Mouse (Mus musculus) layer of hippocampus, adult 9-11 months (tissue): ENCODE results near the gene Gm17027.
A peak's percentile ranks its signal among the peaks of the same experiment; 100 is the strongest.
"Not testable (repeated sequence)": the region's sequence is repeated elsewhere in the genome, so short reads cannot be mapped to it uniquely, and the experiment has no call there.

Source experiments
- DNase-seq: peaks from one replicate; pipeline ENCODE4 v3.0.0; 2022

Gene Gm17027

DNA sequence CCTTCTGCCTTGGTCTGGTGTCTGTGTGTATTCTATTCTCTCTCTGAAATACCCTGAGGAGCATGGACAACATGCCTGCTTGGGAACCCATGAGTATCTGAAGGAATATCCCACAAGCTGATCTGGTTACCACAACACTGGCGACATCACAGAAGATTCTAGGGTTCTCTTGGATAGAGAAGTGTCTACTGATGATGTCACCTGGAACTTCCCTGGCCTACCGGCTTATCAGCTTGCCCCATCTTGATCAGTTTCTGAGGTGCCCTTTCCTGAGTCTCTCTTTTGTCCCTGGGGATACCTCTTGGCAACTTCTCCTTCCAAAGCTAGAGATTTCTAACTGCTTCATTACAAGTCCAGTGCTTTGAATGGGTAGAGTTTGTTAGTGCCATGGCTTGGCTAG lies at the start of gene Gm17027:
Gm17027 (minus strand) TSS at position 101 of the 400 bp plus-strand sequence.
- not testable (repeated sequence) for DNase-seq

GRCm38 (mm10) chr14:42190691-42191090 lies 28.3 kb upstream of the Gm17027 start, which contains the start of gene Gm3573:
Gene Gm3573, minus strand, starts transcription at chr14:42190791.
- not testable (repeated sequence) for DNase-seq

- DNase-seq, result peak; percentile 3
Measured at GRCm38 (mm10) chr14:42183936-42184335, 21.5 kb upstream of the Gm17027 start.

DNA sequence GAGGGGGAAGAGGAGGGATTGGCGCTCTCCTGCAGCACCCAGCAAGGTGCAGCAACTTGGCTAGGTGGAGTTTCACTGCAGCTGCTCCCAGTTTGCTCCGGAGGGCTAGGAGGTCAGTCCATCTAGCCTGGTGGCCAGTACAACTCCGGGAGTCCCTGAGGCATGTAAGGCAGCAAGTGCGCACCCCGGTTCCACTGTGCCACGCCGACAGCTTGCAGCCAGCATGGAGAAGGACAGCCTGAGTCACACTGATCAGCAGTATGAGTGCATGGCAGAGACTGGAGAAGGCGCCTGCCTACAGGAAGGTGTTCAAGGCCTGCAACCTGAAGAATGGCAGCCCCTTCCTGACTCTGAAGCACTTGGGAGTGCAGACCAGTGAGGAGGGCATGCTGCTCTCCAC lies 27.9 kb downstream of the Gm17027 start:
- DNase-seq, result peak; percentile 2

GRCm38 (mm10) chr14:42133806-42134205 lies 28.6 kb downstream of the Gm17027 start:
- not testable (repeated sequence) for DNase-seq

DNA sequence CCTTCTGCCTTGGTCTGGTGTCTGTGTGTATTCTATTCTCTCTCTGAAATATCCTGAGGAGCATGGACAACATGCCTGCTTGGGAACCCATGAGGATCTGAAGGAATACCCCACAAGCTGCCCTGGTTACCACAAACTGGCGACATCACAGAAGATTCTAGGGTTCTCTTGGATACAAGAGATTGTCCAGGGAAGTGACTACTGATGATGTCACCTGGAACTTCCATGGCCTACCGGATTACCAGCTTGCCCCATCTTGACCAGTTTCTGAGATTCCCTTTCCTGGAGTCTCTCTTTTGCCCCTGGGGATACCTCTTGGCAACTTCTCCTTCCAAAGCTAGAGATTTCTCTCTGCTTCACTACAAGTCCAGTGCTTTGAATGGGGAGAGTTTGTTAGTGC lies 45.2 kb downstream of the Gm17027 start, which contains the start of gene Gm7951:
Gm7951 (minus strand) TSS at position 101 of the 400 bp plus-strand sequence.
- DNase-seq, result not testable (repeated sequence)
